Mouse (Mus musculus): ENCODE measurements around the gene Anxa3. TPM values are rescaled to one million over a fixed set of nuclear protein-coding genes. Genes with fewer than 3 reads are reported as not detected.

The Anxa3 gene
- total and polyA plus RNA-seq, 3 experiments, result 0.54 to 2.5 TPM; not detected in 1

DNA sequence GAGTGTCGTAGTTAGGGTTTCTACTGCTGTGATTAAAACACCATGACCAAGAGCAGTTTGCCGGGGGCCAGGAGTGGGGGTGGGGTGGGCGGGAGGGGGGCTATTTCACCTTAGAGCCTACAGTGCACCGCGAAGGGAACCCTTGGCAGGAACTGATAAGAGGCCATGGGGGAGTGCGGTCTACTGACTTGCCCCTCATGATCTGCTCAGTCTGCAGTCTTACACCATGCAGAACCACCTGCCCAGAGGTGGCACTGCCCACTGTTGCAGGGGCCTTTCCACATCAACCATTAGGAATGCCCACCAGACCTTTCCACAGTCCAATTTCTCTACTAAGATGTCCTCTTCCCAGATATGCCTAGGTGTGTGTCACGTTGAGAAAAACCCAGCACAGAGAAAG is 92.1 kb downstream of the Anxa3 start:
- Histone ChIP-seq H3K4me1 (ENCODE audit: control insufficient read depth in 1 of 2, insufficient read depth in 2 of 2, low read length in 2 of 2) (peaks cover 0 to 8% of the 10 kb centered on the region in 2 experiments; a peak in 2 of 4 replicates), H3K36me3 (ENCODE audit: control insufficient read depth in 1 of 2, insufficient read depth in 2 of 2, low read length in 2 of 2) (no peaks in the 10 kb centered on the region), H3K4me3 (ENCODE audit: control insufficient read depth in 1 of 2, insufficient read depth in 1 of 2, low read depth in 2 of 2, low read length in 2 of 2) (no peak overlapping the region), H3K27ac (ENCODE audit: control insufficient read depth, low read depth, low read length) (no peak overlapping the region), H3K9ac (ENCODE audit: control insufficient read depth, low read depth, low read length, poor library complexity, severe bottlenecking) (no peak overlapping the region), H3K27me3 (ENCODE audit: control insufficient read depth in 1 of 2, insufficient read depth in 2 of 2, low read length in 2 of 2) (no peaks in the 10 kb centered on the region), H3K79me2 (ENCODE audit: control insufficient read depth, insufficient read depth, low read length, poor library complexity) (no peaks in the 10 kb centered on the region), H3K9me3 (replicated peaks; ENCODE audit: insufficient read depth, low read length) (no peaks in the 10 kb centered on the region)
- peak in 1 of 2 experiments; percentile 26; a peak in 1 of 4 replicates for TF ChIP-seq EP300 (IDR thresholded peaks at IDR 0.05; ENCODE audit: low read depth in 1 of 2, low read length in 2 of 2)
- no peak for TF ChIP-seq HCFC1 (IDR thresholded peaks at IDR 0.05; ENCODE audit: low read depth, low read length)
- DNase-seq (ENCODE audit: low read depth, low spot score), result peak; percentile 19

DNA sequence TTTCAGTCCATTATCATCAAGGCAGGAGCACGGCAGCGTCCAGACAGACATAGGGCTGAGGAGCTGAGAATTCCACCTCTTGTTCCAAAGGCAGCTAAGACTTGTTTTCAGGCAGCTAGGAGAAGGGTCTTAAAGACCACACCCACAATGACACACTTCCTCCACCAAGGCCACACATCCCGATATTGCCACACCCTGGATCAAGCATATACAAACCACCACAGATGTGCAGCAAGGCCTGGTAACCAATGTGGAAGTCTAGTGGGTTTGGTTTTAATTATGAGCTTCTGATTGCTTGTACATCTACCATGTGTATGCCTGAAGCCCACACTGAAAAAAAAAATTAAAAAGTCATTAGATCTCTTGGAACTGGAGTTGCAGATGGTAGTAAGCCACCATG is 95.3 kb downstream of the Anxa3 start:
- peaks cover 0 to 8% of the 10 kb centered on the region in 2 experiments; a peak in 2 of 4 replicates for H3K4me1 ChIP-seq (ENCODE audit: control insufficient read depth in 1 of 2, insufficient read depth in 2 of 2, low read length in 2 of 2)
- DNase-seq (ENCODE audit: low read depth, low spot score), result no peak
- no peak overlapping the region for H3K9ac ChIP-seq (ENCODE audit: control insufficient read depth, low read depth, low read length, poor library complexity, severe bottlenecking)
- TF ChIP-seq ZNF384 (IDR thresholded peaks at IDR 0.05; ENCODE audit: low read depth, low read length) (no peak), MAX (IDR thresholded peaks at IDR 0.05; ENCODE audit: low read length) (no peak), SMC3 (IDR thresholded peaks at IDR 0.05; ENCODE audit: low read depth, low read length) (no peak), NELFE (IDR thresholded peaks at IDR 0.05; ENCODE audit: low read depth, low read length) (no peak), MYB (IDR thresholded peaks at IDR 0.05; ENCODE audit: low read depth, low read length) (no peak), CHD1 (IDR thresholded peaks at IDR 0.05; ENCODE audit: low read depth, low read length) (no peak), JUND (IDR thresholded peaks at IDR 0.05; ENCODE audit: low read depth, low read length) (no peak), GABPA (IDR thresholded peaks at IDR 0.05; ENCODE audit: low read depth, low read length) (no peak), POLR2A (IDR thresholded peaks at IDR 0.05; ENCODE audit: control insufficient read depth in 1 of 2, insufficient read depth in 1 of 2, low read depth in 1 of 2, low read length in 2 of 2, poor library complexity in 1 of 2) (no peak), E2F4 (IDR thresholded peaks at IDR 0.05; ENCODE audit: borderline replicate concordance, low read depth, low read length) (no peak), ELF1 (IDR thresholded peaks at IDR 0.05; ENCODE audit: low read depth, low read length) (no peak), USF1 (IDR thresholded peaks at IDR 0.05; ENCODE audit: low read depth, low read length) (no peak), USF2 (IDR thresholded peaks at IDR 0.05; ENCODE audit: borderline replicate concordance in 1 of 2, insufficient read depth in 1 of 2, low read depth in 1 of 2, low read length in 2 of 2) (no peak), KAT2A (conservative IDR thresholded peaks at IDR 0.05; ENCODE audit: low read depth, low read length) (no peak), RAD21 (IDR thresholded peaks at IDR 0.05; ENCODE audit: low read depth, low read length) (no peak), ZKSCAN1 (IDR thresholded peaks at IDR 0.05; ENCODE audit: low read depth, low read length) (no peak)
- no peaks in the 10 kb centered on the region for H3K9me3 ChIP-seq (replicated peaks; ENCODE audit: insufficient read depth, low read length)
- H3K79me2 ChIP-seq (ENCODE audit: control insufficient read depth, insufficient read depth, low read length, poor library complexity), result no peaks in the 10 kb centered on the region
- no peak overlapping the region for H3K27ac ChIP-seq (ENCODE audit: control insufficient read depth, low read depth, low read length)
- no peaks in the 10 kb centered on the region for H3K27me3 ChIP-seq (ENCODE audit: control insufficient read depth in 1 of 2, insufficient read depth in 2 of 2, low read length in 2 of 2)
- no peak overlapping the region for H3K4me3 ChIP-seq (ENCODE audit: control insufficient read depth in 1 of 2, insufficient read depth in 1 of 2, low read depth in 2 of 2, low read length in 2 of 2)
- H3K36me3 ChIP-seq (ENCODE audit: control insufficient read depth in 1 of 2, insufficient read depth in 2 of 2, low read length in 2 of 2), result no peaks in the 10 kb centered on the region
